Mouse (Mus musculus) layer of hippocampus, postnatal 36 days (tissue): Measurements from ENCODE around the gene Suclg1. TPM values are rescaled to one million over a fixed set of nuclear protein-coding genes. Genes with fewer than 3 reads are reported as not detected.

ENCODE experiments used
- total RNA-seq, 2 experiments: library from RNA; stranded (reverse); gene quantifications; 2 replicates each; pipeline ENCODE4 v1.2.3; 2021

Gene Suclg1
- total RNA-seq, 2 experiments from 2014 or later, result 135 to 149 TPM

Other genes with a start within 250 kb of the Suclg1 start
- under 1 TPM; 0.42 to 0.68 TPM for gene Dnah6, start 26.7 kb upstream of the Suclg1 start, total RNA-seq
- not detected for gene 4931417E11Rik, start 221.3 kb downstream of the Suclg1 start, total RNA-seq